Mouse (Mus musculus) G1E (cell line): ENCODE measurements around the gene Tap2.

Experiments used
- CTCF ChIP-seq: IDR thresholded peaks from 2 replicates; pipeline ENCODE4 v1.5.1; 2012; ENCODE audit warnings: low read depth, low read length, inconsistent platforms, mixed read lengths
- GATA1 ChIP-seq: IDR thresholded peaks from 2 replicates; pipeline ENCODE4 v1.6.1; 2012; ENCODE audit warnings: borderline replicate concordance, low read length, inconsistent platforms, mixed read lengths
- GATA2 ChIP-seq: IDR thresholded peaks from 2 replicates; pipeline ENCODE4 v1.6.1; 2012; ENCODE audit warnings: low read depth, low read length, inconsistent platforms, borderline replicate concordance
- POLR2AphosphoS5 ChIP-seq: IDR thresholded peaks from 2 replicates; pipeline ENCODE4 v1.6.1; 2012; ENCODE audit warnings: low read depth, low read length, inconsistent platforms; ENCODE audit not compliant: insufficient replicate concordance
- TAL1 ChIP-seq: conservative IDR thresholded peaks from 2 replicates; pipeline ENCODE4 v1.6.1; 2012; ENCODE audit warnings: low read depth, low read length, inconsistent platforms, mixed read lengths

DNA sequence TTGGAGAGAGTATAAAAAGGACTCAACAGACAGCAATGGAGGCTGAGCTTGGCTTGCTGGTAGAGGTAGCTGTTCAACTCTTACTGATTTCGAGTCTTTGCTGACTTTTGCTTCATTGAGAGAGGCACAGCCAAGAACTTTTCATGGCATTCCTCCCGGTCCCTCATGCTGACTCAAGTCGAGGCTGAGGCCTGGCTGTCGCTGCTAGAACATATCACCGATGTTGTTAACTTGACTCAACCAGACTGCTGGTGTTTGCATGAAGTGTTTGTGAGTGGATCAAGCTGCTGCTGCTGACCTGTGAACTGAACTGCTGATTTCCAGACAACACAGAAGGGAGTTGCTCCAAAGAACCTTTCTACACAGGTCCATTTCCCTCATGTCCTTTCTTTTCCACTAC, 33.4 kb downstream of the Tap2 start:
- no peak for TF ChIP-seq CTCF
- TF ChIP-seq GATA1 = no peak
- TF ChIP-seq GATA2 = no peak
- no peak for TF ChIP-seq TAL1
- TF ChIP-seq POLR2AphosphoS5 = no peak
